Mouse (Mus musculus): ENCODE results near the gene Ctps.

DNA sequence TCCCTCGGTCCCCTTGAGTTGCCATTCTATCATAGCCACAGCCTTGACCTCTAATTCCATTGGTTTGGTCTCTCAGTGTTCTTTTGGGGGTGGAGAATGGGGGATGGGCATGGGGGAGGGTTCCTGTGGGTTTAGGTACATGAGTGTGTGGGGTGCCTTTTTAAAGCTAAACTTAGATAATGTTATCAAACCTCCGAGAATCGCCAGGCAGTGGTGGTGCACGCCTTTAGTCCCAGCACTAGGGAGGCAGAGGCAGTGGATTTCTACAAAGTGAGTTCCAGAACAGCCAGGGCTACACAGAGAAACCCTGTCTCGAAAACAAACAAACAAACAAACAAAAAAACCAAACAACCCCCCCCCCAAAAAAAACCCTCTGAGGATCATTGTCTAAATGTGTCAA, 10.8 kb upstream of the Ctps start:
- TF ChIP-seq CTCF (IDR thresholded peaks at IDR 0.05; ENCODE audit: low read depth) (no peak), EP300 (IDR thresholded peaks at IDR 0.05; ENCODE audit: low read depth) (no peak)
